Mouse (Mus musculus) kidney, embryonic 15.5 days (tissue): ENCODE results near the gene Tmc4. TPM values are rescaled to one million over a fixed set of nuclear protein-coding genes. Genes with fewer than 3 reads are reported as not detected.
"Not testable (repeated sequence)": the region's sequence is repeated elsewhere in the genome, so short reads cannot be mapped to it uniquely, and the experiment has no call there.

Experiments
- ATAC-seq: fragments of 200-750 bp; cut with Nextera tagmentation; replicated peaks from 2 replicates; pipeline ENCODE4 v1.8.0; 2017; ENCODE audit warnings: moderate TSS enrichment; ENCODE audit not compliant: low FRiP score
- H3K27ac ChIP-seq: fragments of 300-500 bp; sonication (generic); 2 replicates; pipeline ENCODE4 v1.5.1; 2015; ENCODE audit warnings: mild to moderate bottlenecking, inconsistent platforms
- H3K27me3 ChIP-seq: fragments of 300-500 bp; sonication (generic); 2 replicates; pipeline ENCODE4 v1.6.1; 2015; ENCODE audit warnings: inconsistent platforms
- H3K36me3 ChIP-seq: fragments of 300-500 bp; sonication (generic); 2 replicates; pipeline ENCODE4 v1.6.1; 2015; ENCODE audit warnings: inconsistent platforms
- H3K4me1 ChIP-seq: fragments of 300-500 bp; sonication (generic); 2 replicates; pipeline ENCODE4 v1.6.1; 2015; ENCODE audit warnings: inconsistent platforms
- H3K4me2 ChIP-seq: fragments of 300-500 bp; sonication (generic); 2 replicates; pipeline ENCODE4 v1.6.1; 2015; ENCODE audit warnings: moderate library complexity, mild to moderate bottlenecking, inconsistent platforms
- H3K4me3 ChIP-seq: fragments of 300-500 bp; sonication (generic); replicated peaks from 2 replicates; pipeline ENCODE4 v1.5.1; 2015; ENCODE audit warnings: mild to moderate bottlenecking, inconsistent platforms
- H3K9ac ChIP-seq: fragments of 300-500 bp; sonication (generic); 2 replicates; pipeline ENCODE4 v1.6.1; 2015; ENCODE audit warnings: mild to moderate bottlenecking, inconsistent platforms
- H3K9me3 ChIP-seq: fragments of 300-500 bp; sonication (generic); replicated peaks from 2 replicates; pipeline ENCODE4 v1.6.1; 2016; ENCODE audit warnings: inconsistent platforms
- WGBS: fragments of 180-500 bp; shearing (Covaris S2); methylation state at CpG from one replicate; pipeline ENCODE4 v1.1.7; 2015; ENCODE audit warnings: mixed read lengths; 5-methylcytosine and 5-hydroxymethylcytosine counted together
- polyA plus RNA-seq: library from polyadenylated mRNA; unstranded; fragments of >200 nt; fragmentation: Nextera tagmentation; extraction: Ambion mirVana; gene quantifications from 2 replicates; pipeline ENCODE4 v1.2.1, GENCODE M21; 2015

Gene Tmc4
- polyA plus RNA-seq, 1 experiment from 2014 or later: 23.9 TPM

DNA sequence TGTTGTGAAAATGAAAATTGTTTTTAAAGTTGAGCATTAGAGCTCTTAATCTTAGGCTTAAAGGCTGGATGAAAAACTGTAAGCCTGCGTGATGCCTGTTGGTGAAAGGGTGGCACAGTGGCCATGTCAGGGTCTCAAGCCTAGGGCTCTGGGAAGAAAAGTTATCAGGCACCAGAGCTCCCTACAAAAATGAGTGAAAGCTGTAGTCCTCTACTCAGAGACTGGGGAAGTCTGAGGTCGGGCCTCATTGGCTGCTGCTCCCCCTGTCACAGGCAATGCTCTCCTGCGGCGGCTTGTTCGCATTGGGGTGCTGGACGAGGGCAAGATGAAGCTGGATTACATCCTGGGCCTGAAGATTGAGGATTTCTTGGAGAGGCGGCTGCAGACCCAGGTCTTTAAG lies 28.1 kb upstream of the Tmc4 start:
- Histone ChIP-seq H3K36me3 (peaks cover 47% of the 10 kb centered on the region), H3K4me1 (peaks cover 20% of the 10 kb centered on the region), H3K9ac (peak overlapping the region; percentile 81), H3K4me3 (peak overlapping the region; percentile 81), H3K27ac (peak overlapping the region; percentile 96; the same call in 1 of the 2 replicates), H3K4me2 (peak overlapping the region; percentile 82)
- WGBS: 3% methylated on average over 7 of the region's 7 CpGs
- H3K27me3 ChIP-seq, H3K9me3 ChIP-seq, ATAC-seq: not testable (repeated sequence)

DNA sequence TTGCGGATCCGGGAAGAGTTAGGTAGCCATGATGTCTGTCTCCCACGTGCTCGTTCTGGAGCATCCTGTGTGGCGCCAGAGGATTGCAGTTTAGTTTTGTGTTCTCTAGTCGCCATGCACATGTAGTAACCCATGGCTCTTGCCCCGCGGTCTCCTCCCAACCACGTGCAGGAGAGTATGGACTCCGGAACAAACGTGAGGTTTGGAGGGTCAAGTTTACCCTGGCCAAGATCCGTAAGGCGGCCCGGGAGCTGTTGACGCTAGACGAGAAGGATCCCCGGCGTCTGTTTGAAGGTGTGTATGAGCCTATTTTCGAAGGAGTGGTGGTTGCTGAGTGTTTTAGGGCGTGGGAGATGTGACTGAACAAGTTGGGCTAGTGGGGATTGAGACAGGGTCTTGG lies 27.1 kb upstream of the Tmc4 start:
- no peaks in the 10 kb centered on the region for H3K9me3 ChIP-seq
- peak overlapping the region; percentile 96 for H3K27ac ChIP-seq
- peak overlapping the region; percentile 82 for H3K4me2 ChIP-seq
- H3K4me1 ChIP-seq: peaks cover 20% of the 10 kb centered on the region
- peak; percentile 31 for ATAC-seq
- peaks cover 57% of the 10 kb centered on the region for H3K36me3 ChIP-seq
- peak overlapping the region; percentile 81 for H3K4me3 ChIP-seq
- peak overlapping the region; percentile 81 for H3K9ac ChIP-seq
- H3K27me3 ChIP-seq: no peaks in the 10 kb centered on the region
- WGBS: 1% methylated on average over 20 of the region's 20 CpGs

- peak within 1 kb of the TSS; percentile 96 for H3K27ac ChIP-seq
- 1% methylated on average over 42 of the region's 42 CpGs for WGBS
- no peaks in the 10 kb centered on the region for H3K27me3 ChIP-seq
- ATAC-seq: peak; percentile 94
- H3K36me3 ChIP-seq: peaks cover 62% of the 10 kb centered on the region
- H3K9me3 ChIP-seq: no peaks in the 10 kb centered on the region
- H3K4me2 ChIP-seq: peak within 1 kb of the TSS; percentile 82
- H3K9ac ChIP-seq: peak within 1 kb of the TSS; percentile 81
- H3K4me1 ChIP-seq: peaks cover 20% of the 10 kb centered on the region
- peak within 1 kb of the TSS; percentile 81 for H3K4me3 ChIP-seq
Observed at GRCm38 (mm10) chr7:3703879-3704441, 26.6 kb upstream of the Tmc4 start, which contains the start of gene Rps9. Rps9 (plus strand) TSS chr7:3703993.

DNA sequence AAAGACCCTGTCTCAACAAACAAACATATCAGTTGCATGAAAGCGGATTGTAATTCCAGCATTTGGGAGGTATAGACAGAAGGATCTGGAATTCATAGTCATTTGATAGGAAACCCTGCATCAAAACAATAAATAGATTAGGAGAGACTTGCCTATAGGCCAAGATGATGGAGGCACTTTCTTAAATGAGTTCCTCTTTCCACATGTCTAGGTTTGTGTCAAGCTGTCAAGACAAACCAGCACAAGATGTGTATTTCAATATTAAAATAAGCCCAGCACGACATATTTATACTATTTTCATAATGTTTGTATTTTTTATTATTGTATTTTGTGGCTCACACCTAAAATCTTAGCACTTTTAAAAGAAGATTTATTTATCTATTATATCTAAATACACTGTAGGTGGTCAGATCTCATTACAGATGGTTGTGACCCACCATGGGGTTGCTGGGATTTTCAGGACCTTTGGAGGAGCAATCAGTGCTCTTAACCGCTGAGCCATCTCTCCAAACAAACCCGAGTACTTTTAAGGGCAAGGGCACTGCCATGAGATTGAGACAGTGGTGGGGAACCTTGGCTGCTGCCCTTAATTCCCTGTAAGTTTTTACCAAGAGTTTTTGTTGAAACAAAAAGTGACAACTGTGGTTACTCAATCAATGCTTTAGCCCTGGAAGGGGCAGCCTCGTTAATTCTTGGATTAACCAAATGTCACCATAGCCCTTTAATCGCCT lies 26.0 kb upstream of the Tmc4 start:
- Histone ChIP-seq H3K36me3 (peaks cover 68% of the 10 kb centered on the region), H3K4me1 (peaks cover 20% of the 10 kb centered on the region), H3K4me2 (peak overlapping the region; percentile 82), H3K27me3 (no peaks in the 10 kb centered on the region), H3K9ac (peak overlapping the region; percentile 49), H3K27ac (peak overlapping the region; percentile 96), H3K4me3 (peak overlapping the region; percentile 81), H3K9me3 (no peaks in the 10 kb centered on the region)
- peak; percentile 49 for ATAC-seq
- 22% methylated on average over 6 of the region's 6 CpGs for WGBS

- Histone ChIP-seq H3K4me3 (no peak overlapping the region), H3K9me3 (no peaks in the 10 kb centered on the region), H3K27me3 (no peaks in the 10 kb centered on the region), H3K27ac (no peak overlapping the region), H3K4me2 (no peak overlapping the region), H3K36me3 (peaks cover 64% of the 10 kb centered on the region), H3K4me1 (peaks cover 12% of the 10 kb centered on the region), H3K9ac (no peak overlapping the region)
- 95% methylated on average over 6 of the region's 6 CpGs for WGBS
- ATAC-seq: no peak
Observed at GRCm38 (mm10) chr7:3698471-3698870, 21.1 kb upstream of the Tmc4 start.

- ATAC-seq, H3K27me3 ChIP-seq, H3K9me3 ChIP-seq: not testable (repeated sequence)
- Histone ChIP-seq H3K36me3 (peaks cover 54% of the 10 kb centered on the region), H3K9ac (peak overlapping the region; percentile 90), H3K27ac (peak overlapping the region; percentile 99), H3K4me3 (peak overlapping the region; percentile 76), H3K4me1 (peaks cover 25% of the 10 kb centered on the region), H3K4me2 (peak overlapping the region; percentile 90)
- 2% methylated on average over 9 of the region's 9 CpGs for whole genome bisulfite sequencing
Observed at GRCm38 (mm10) chr7:3694949-3695305, 17.6 kb upstream of the Tmc4 start.

DNA sequence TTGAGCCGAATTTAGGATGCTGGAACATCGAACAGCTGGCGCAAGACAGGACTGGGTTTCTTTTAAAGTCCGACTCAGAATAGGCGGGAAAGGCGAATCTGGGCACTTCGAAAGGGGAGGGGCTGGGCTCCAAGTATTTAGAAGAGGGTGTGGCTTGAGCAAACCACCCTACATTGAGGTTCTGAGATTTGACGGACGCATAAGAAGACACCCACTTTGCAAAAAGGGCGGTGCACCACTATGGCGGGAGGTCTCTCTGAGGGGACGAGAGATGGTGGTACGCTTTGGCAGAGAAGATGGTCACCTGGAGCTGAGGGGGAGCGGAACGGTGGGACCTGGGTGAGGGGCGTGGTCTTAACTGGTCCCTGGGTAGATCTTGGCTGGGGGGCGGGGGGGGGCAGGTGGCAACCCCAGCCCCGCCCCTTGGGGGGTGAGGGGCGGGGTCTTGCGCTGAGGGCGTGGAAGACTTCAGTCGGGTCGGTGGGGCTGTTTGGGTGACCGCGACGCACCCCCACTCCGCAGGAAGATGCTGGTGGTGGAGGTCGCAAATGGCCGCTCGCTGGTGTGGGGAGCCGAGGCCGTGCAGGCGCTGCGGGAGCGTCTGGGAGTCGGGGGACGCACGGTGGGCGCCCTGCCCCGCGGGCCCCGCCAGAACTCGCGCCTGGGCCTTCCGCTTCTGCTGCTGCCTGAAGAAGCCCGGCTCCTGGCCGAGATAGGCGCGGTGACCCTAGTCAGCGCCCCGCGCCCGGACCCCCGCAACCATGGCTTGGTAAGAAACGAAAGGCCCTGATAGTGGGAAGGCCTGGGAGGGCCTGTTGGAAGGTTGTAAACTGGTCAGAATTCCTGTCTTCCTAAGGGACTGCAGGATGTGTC lies 17.0 kb upstream of the Tmc4 start:
- 1% methylated on average over 46 of the region's 55 CpGs for WGBS

DNA sequence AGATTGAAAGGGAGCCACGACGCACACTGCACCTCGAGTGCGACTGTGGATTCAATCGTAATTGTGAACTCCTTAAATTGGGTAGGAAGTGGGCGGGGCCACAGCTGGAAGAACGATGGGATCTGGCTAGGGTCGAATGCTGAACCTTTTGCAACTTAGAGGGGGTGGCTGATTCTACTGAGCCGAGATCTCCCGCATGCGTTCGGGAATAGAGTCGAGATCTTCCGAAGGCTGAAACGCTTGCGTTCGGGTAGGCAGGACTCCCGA lies 16.4 kb upstream of the Tmc4 start:
- peaks cover 44% of the 10 kb centered on the region for H3K36me3 ChIP-seq
- H3K9me3 ChIP-seq: no peaks in the 10 kb centered on the region
- H3K27me3 ChIP-seq: no peaks in the 10 kb centered on the region
- peak overlapping the region; percentile 76 for H3K4me3 ChIP-seq
- peaks cover 25% of the 10 kb centered on the region for H3K4me1 ChIP-seq
- H3K9ac ChIP-seq: peak overlapping the region; percentile 90
- under 1% methylated on average over 18 of the region's 18 CpGs for WGBS
- peak overlapping the region; percentile 99 for H3K27ac ChIP-seq
- peak overlapping the region; percentile 90 for H3K4me2 ChIP-seq
- ATAC-seq: no peak

More for the DNA sequence above, 17.0 kb upstream of the Tmc4 start:
- Histone ChIP-seq H3K9me3 (no peaks in the 10 kb centered on the region), H3K36me3 (peaks cover 50% of the 10 kb centered on the region), H3K4me3 (peak overlapping the region; percentile 76), H3K4me1 (peaks cover 25% of the 10 kb centered on the region), H3K27ac (peak overlapping the region; percentile 99), H3K27me3 (no peaks in the 10 kb centered on the region), H3K4me2 (peak overlapping the region; percentile 90), H3K9ac (peak overlapping the region; percentile 90)
- peak; percentile 72 for ATAC-seq

GRCm38 (mm10) chr7:3692987-3693808 lies 15.8 kb upstream of the Tmc4 start, which contains the start of gene Mboat7:
Mboat7 (minus strand) TSS chr7:3693523.
- peak within 1 kb of the TSS; percentile 76 for H3K4me3 ChIP-seq
- peak within 1 kb of the TSS; percentile 90 for H3K4me2 ChIP-seq
- peaks cover 43% of the 10 kb centered on the region for H3K36me3 ChIP-seq
- peak; percentile 91 for ATAC-seq
- no peaks in the 10 kb centered on the region for H3K9me3 ChIP-seq
- H3K9ac ChIP-seq: peak within 1 kb of the TSS; percentile 90
- no peaks in the 10 kb centered on the region for H3K27me3 ChIP-seq
- peaks cover 25% of the 10 kb centered on the region for H3K4me1 ChIP-seq
- WGBS: under 1% methylated on average over 55 of the region's 55 CpGs
- H3K27ac ChIP-seq: peak within 1 kb of the TSS; percentile 99

DNA sequence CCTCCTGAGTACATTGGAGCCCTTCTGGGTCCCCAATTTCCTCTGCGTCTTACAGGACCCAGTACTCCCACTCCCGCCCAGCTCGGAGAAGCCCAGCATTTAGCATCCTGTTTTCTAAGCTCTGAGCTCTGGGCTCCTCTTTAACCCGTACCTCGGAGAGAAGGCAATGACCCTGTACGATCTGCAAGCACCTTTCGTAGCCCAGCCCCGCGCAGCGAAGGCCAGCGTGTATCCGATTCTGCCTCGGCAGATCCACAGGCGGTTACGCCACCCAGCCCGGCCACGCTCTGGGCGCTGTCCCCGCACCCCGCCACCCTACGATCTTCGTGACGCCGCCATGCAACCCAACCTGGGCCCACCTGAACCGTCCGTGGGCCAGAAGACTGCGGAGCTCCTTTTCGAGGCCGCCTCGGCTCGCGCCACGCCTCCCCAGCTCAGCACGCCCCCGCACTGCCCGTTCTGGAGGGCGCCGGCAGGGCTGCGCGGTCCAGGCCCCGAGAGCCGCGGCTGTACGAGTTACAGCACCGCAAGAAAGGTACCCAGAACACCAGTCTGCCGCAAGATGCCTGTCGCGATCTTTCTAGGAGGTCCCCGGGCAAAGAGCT lies 15.1 kb upstream of the Tmc4 start, which contains the start of gene Tsen34:
Gene Tsen34, plus strand, starts transcription at position 482 of the 605 bp plus-strand sequence.
- peak within 1 kb of the TSS; percentile 90 for H3K9ac ChIP-seq
- under 1% methylated on average over 49 of the region's 49 CpGs for WGBS
- peak within 1 kb of the TSS; percentile 76 for H3K4me3 ChIP-seq
- no peaks in the 10 kb centered on the region for H3K27me3 ChIP-seq
- peaks cover 42% of the 10 kb centered on the region for H3K36me3 ChIP-seq
- peaks cover 25% of the 10 kb centered on the region for H3K4me1 ChIP-seq
- peak within 1 kb of the TSS; percentile 99 for H3K27ac ChIP-seq
- no peaks in the 10 kb centered on the region for H3K9me3 ChIP-seq
- ATAC-seq: peak; percentile 67
- H3K4me2 ChIP-seq: peak within 1 kb of the TSS; percentile 90

GRCm38 (mm10) chr7:3691919-3692318 lies 14.6 kb upstream of the Tmc4 start:
- peaks cover 42% of the 10 kb centered on the region for H3K36me3 ChIP-seq
- H3K4me2 ChIP-seq: peak overlapping the region; percentile 90
- H3K27me3 ChIP-seq: no peaks in the 10 kb centered on the region
- peaks cover 25% of the 10 kb centered on the region for H3K4me1 ChIP-seq
- peak overlapping the region; percentile 99 for H3K27ac ChIP-seq
- WGBS: 18% methylated on average over 3 of the region's 3 CpGs
- no peaks in the 10 kb centered on the region for H3K9me3 ChIP-seq
- peak overlapping the region; percentile 76 for H3K4me3 ChIP-seq
- H3K9ac ChIP-seq: peak overlapping the region; percentile 90
- ATAC-seq: no peak
